9 mouse cellular contexts compared by ENCODE assay signal in genomic region chr6:67198085-67198484, GRCm38 (mm10). TPM values are rescaled to one million over a fixed set of nuclear protein-coding genes. Genes with fewer than 3 reads are reported as not detected.
A peak's percentile ranks its signal among the peaks of the same experiment; 100 is the strongest.
DNase-seq lines count a peak whose midpoint lies in the region; ATAC-seq lines count a peak whose summit lies in the region.
"Had no signal": no experiment of that assay in that cellular context is flagged by ENCODE, and none has a peak within 500 bp of the region (broad histone marks: within the 10 kb centered on the region; RNA-seq: fewer than 3 reads in every experiment).

No protein-coding gene starts in this region.

- H3K4me3 ChIP-seq in intestine, embryonic 14.5 days (ENCODE audit: low read depth, low read length), result no peak overlapping the region
- no peak overlapping the region for H3K4me3 ChIP-seq in intestine, embryonic 16.5 days (ENCODE audit: low read length)
- H3K4me3 ChIP-seq in forebrain, embryonic 10.5 days, result no peak overlapping the region
- H3K4me3 ChIP-seq: limb, embryonic 13.5 days had no signal

- no peak overlapping the region for H3K9ac ChIP-seq in intestine, embryonic 14.5 days (ENCODE audit: low read length)
- no peak overlapping the region for H3K9ac ChIP-seq in intestine, embryonic 16.5 days (ENCODE audit: low read depth, low read length)
- H3K9ac ChIP-seq: limb, embryonic 13.5 days had no signal

- H3K4me1 ChIP-seq in intestine, embryonic 14.5 days (replicated peaks; ENCODE audit: control insufficient read depth, insufficient read depth, low read length), result 0 out of 2 replicates have a peak, but pooled peaks cover 8% of the 10 kb centered on the region
- H3K4me1 ChIP-seq in intestine, embryonic 16.5 days (ENCODE audit: control insufficient read depth, insufficient read depth, low read length), result no peaks in the 10 kb centered on the region
- H3K4me1 ChIP-seq in forebrain, embryonic 10.5 days, result peaks cover 17% of the 10 kb centered on the region
- H3K4me1 ChIP-seq: limb, embryonic 13.5 days had no signal

- WGBS in intestine, embryonic 14.5 days, result 34% methylated on average over 4 of the region's 4 CpGs
- 27% methylated on average over 4 of the region's 4 CpGs for WGBS in intestine, embryonic 16.5 days
- 26% methylated on average over 4 of the region's 4 CpGs for WGBS in forebrain, embryonic 10.5 days

- intact Hi-C loops in left cerebral cortex, postnatal 14 days (cut with DNase I), result loop anchor here (10.0 kb wide), 1 partner anchor 237 kb away; no protein-coding TSS in a partner anchor

- H3K4me2 ChIP-seq in intestine, embryonic 14.5 days (ENCODE audit: low read length), result no peak overlapping the region
- no peak overlapping the region for H3K4me2 ChIP-seq in intestine, embryonic 16.5 days (ENCODE audit: low read depth, low read length)
- H3K4me2 ChIP-seq: limb, embryonic 13.5 days had no signal

- DNase-seq in intestine, embryonic 14.5 days (ENCODE audit: low spot score), result peak; percentile 61
- DNase-seq in urinary bladder, postnatal 36 days (ENCODE audit: low spot score in 2 of 2), result peak; percentile 21 to 37
- DNase-seq in urinary bladder, adult 2 months (ENCODE audit: low spot score), result no peak
- peak; percentile 19 for DNase-seq in c-Kit-negative CD71-positive TER-119-positive erythroid progenitor cells, embryonic 14.5 days (ENCODE audit: low read depth, low spot score)
- DNase-seq in left cerebral cortex, postnatal 14 days (ENCODE audit: low spot score in 2 of 2), result peak; percentile 60 to 63
- peak; percentile 36 to 77 for DNase-seq in spleen, postnatal 4 days (ENCODE audit: low spot score in 2 of 2)
- no peak for DNase-seq in forebrain, embryonic 10.5 days (ENCODE audit: extremely low spot score, low spot score)

- H3K9me3 ChIP-seq in intestine, embryonic 14.5 days (ENCODE audit: control insufficient read depth, low read length), result no peaks in the 10 kb centered on the region
- no peaks in the 10 kb centered on the region for H3K9me3 ChIP-seq in intestine, embryonic 16.5 days (ENCODE audit: control insufficient read depth, low read length)
- no peaks in the 10 kb centered on the region for H3K9me3 ChIP-seq in forebrain, embryonic 10.5 days
- H3K9me3 ChIP-seq: limb, embryonic 13.5 days had no signal

- ATAC-seq in intestine, embryonic 14.5 days (replicated peaks; ENCODE audit: low FRiP score, low TSS enrichment, low read depth), result no peak
- ATAC-seq in intestine, embryonic 16.5 days, result no peak

- no peaks in the 10 kb centered on the region for H3K36me3 ChIP-seq in intestine, embryonic 14.5 days (ENCODE audit: control insufficient read depth, insufficient read depth, low read length)
- H3K36me3 ChIP-seq in intestine, embryonic 16.5 days (ENCODE audit: control insufficient read depth, insufficient read depth, low read length), result no peaks in the 10 kb centered on the region
- H3K36me3 ChIP-seq in forebrain, embryonic 10.5 days (replicated peaks), result no peaks in the 10 kb centered on the region
- H3K36me3 ChIP-seq: limb, embryonic 13.5 days had no signal

- no peak overlapping the region for H3K27ac ChIP-seq in intestine, embryonic 14.5 days (ENCODE audit: low read depth)
- no peak overlapping the region for H3K27ac ChIP-seq in intestine, embryonic 16.5 days (ENCODE audit: low read length)
- H3K27ac ChIP-seq in forebrain, embryonic 10.5 days, result no peak overlapping the region
- H3K27ac ChIP-seq: limb, embryonic 13.5 days had no signal

- H3K27me3 ChIP-seq in intestine, embryonic 14.5 days (replicated peaks; ENCODE audit: control insufficient read depth, insufficient read depth, low read length), result no peaks in the 10 kb centered on the region
- no peaks in the 10 kb centered on the region for H3K27me3 ChIP-seq in intestine, embryonic 16.5 days (replicated peaks; ENCODE audit: control insufficient read depth, insufficient read depth, low read length)
- H3K27me3 ChIP-seq in forebrain, embryonic 10.5 days (ENCODE audit: poor library complexity, severe bottlenecking), result no peaks in the 10 kb centered on the region
- H3K27me3 ChIP-seq: limb, embryonic 13.5 days had no signal

RNA-seq across cellular contexts. Expression of gene Serbp1, which starts 39.9 kb away (rescaled TPM):
- polyA plus RNA-seq in intestine, embryonic 14.5 days (2014; fragmentation: Nextera tagmentation; extraction: Ambion mirVana), result 459 and 472 TPM in 2 replicates
- polyA plus RNA-seq in intestine, embryonic 16.5 days (2015; fragmentation: Nextera tagmentation; extraction: Ambion mirVana), result 300 and 319 TPM in 2 replicates
- 257 and 307 TPM in 2 replicates for polyA plus RNA-seq in urinary bladder, adult 2 months (2012; rRNA removed)
- total RNA-seq in left cerebral cortex, postnatal 14 days (2021), result 100 to 1,000 TPM; 209 to 215 TPM
- polyA plus RNA-seq in forebrain, embryonic 10.5 days (2016; fragmentation: Nextera tagmentation; extraction: Ambion mirVana), result 499 and 557 TPM in 2 replicates

Comparison
In these comparisons a context has a peak if more than half of its experiments do, and no peak if none do; other contexts are left out.
1. DNase-seq: peak in intestine, embryonic 14.5 days (single experiment), urinary bladder, postnatal 36 days (2 of 2), c-Kit-negative CD71-positive TER-119-positive erythroid progenitor cells, embryonic 14.5 days (single experiment), left cerebral cortex, postnatal 14 days (2 of 2) and spleen, postnatal 4 days (2 of 2); none in urinary bladder, adult 2 months (single experiment) and forebrain, embryonic 10.5 days (single experiment).